Mouse (Mus musculus) fibroblast of lung, adult 2 months (primary cell): ENCODE data around the gene Zfp84.
"Not testable (repeated sequence)": the region's sequence is repeated elsewhere in the genome, so short reads cannot be mapped to it uniquely, and the experiment has no call there.

ENCODE experiments used
- DNase-seq: peaks from one replicate; pipeline ENCODE4 v3.0.0-alpha.2; 2011; ENCODE audit warnings: low read depth

Zfp84 gene

GRCm38 (mm10) chr7:29768090-29768900 lies at the start of gene Zfp84:
Gene Zfp84 (plus strand): TSS chr7:29768552.
- peak; percentile 91 for DNase-seq

GRCm38 (mm10) chr7:29725461-29726142 lies 42.8 kb upstream of the Zfp84 start:
- not testable (repeated sequence) for DNase-seq

GRCm38 (mm10) chr7:29726860-29727259 lies 41.5 kb upstream of the Zfp84 start, which contains the start of gene Catsperg2:
Gene Catsperg2 (minus strand): TSS chr7:29727032.
- not testable (repeated sequence) for DNase-seq

- DNase-seq = no peak
Measured at GRCm38 (mm10) chr7:29728055-29728454, 40.3 kb upstream of the Zfp84 start.

GRCm38 (mm10) chr7:29742258-29742657 lies 26.1 kb upstream of the Zfp84 start:
- DNase-seq = no peak

- DNase-seq = no peak
Measured at GRCm38 (mm10) chr7:29760476-29760875, 7.9 kb upstream of the Zfp84 start.

- DNase-seq = no peak
Measured at GRCm38 (mm10) chr7:29764702-29765101, 3.6 kb upstream of the Zfp84 start.

GRCm38 (mm10) chr7:29767058-29767686 lies 1.2 kb upstream of the Zfp84 start:
- DNase-seq = peak; percentile 81

GRCm38 (mm10) chr7:29768980-29769379 lies 628 bp downstream of the Zfp84 start:
- DNase-seq = no peak

GRCm38 (mm10) chr7:29773503-29773902 lies 5.2 kb downstream of the Zfp84 start:
- DNase-seq = no peak

GRCm38 (mm10) chr7:29774371-29774770 lies 6.0 kb downstream of the Zfp84 start:
- DNase-seq = no peak

GRCm38 (mm10) chr7:29776568-29776967 lies 8.2 kb downstream of the Zfp84 start:
- DNase-seq = no peak

- DNase-seq = no peak
Measured at GRCm38 (mm10) chr7:29777372-29777771, 9.0 kb downstream of the Zfp84 start.

- DNase-seq = peak; percentile 72
Measured at GRCm38 (mm10) chr7:29783871-29784551, 15.7 kb downstream of the Zfp84 start, which contains the start of gene Zfp30. Gene Zfp30 (plus strand): TSS chr7:29783998.

- DNase-seq = no peak
Measured at GRCm38 (mm10) chr7:29785023-29785422, 16.7 kb downstream of the Zfp84 start.

- DNase-seq = no peak
Measured at GRCm38 (mm10) chr7:29785888-29786287, 17.5 kb downstream of the Zfp84 start.

- no peak for DNase-seq
Measured at GRCm38 (mm10) chr7:29792906-29793305, 24.6 kb downstream of the Zfp84 start.

- no peak for DNase-seq
Measured at GRCm38 (mm10) chr7:29807046-29807445, 38.7 kb downstream of the Zfp84 start.

- DNase-seq = no peak
Measured at GRCm38 (mm10) chr7:29812244-29812643, 43.9 kb downstream of the Zfp84 start.

- no peak for DNase-seq
Measured at GRCm38 (mm10) chr7:29814381-29814780, 46.0 kb downstream of the Zfp84 start.

GRCm38 (mm10) chr7:29815061-29815784 lies 46.9 kb downstream of the Zfp84 start:
- DNase-seq = no peak
